Mouse (Mus musculus) kidney, postnatal 14 days (tissue): Measurements from ENCODE around the gene Fbxo11.
"Not testable (repeated sequence)": the region's sequence is repeated elsewhere in the genome, so short reads cannot be mapped to it uniquely, and the experiment has no call there.

Experiments used
- DNase-seq: peaks from one replicate; pipeline ENCODE4 v3.0.0; 2022; ENCODE audit warnings: mixed read lengths

The Fbxo11 gene

GRCm38 (mm10) chr17:87997808-87998207 lies 67.3 kb downstream of the Fbxo11 start:
- no peak for DNase-seq

DNA sequence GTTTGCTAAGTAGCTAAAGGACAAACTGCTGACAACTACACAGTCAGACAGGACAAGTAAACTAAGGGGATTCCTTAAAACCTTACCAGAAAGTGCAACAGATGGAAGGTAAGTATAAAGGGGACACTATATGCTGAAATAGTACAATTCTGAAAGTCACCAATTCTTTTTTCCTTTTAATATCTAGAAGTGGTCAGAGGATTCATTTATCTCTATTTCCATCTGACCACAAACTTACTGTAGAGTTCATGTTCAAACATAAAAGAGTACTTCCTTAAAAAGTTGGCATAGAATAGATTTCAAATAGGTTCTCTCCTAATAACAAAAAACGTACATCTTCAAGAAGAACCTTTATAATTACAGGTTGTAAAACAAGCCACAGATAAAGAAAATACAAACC lies 71.8 kb downstream of the Fbxo11 start:
- DNase-seq = no peak

GRCm38 (mm10) chr17:87992154-87992553 lies 72.9 kb downstream of the Fbxo11 start:
- DNase-seq = no peak

GRCm38 (mm10) chr17:87987507-87987906 lies 77.6 kb downstream of the Fbxo11 start:
- no peak for DNase-seq

GRCm38 (mm10) chr17:87985916-87986315 lies 79.2 kb downstream of the Fbxo11 start:
- DNase-seq = no peak

DNA sequence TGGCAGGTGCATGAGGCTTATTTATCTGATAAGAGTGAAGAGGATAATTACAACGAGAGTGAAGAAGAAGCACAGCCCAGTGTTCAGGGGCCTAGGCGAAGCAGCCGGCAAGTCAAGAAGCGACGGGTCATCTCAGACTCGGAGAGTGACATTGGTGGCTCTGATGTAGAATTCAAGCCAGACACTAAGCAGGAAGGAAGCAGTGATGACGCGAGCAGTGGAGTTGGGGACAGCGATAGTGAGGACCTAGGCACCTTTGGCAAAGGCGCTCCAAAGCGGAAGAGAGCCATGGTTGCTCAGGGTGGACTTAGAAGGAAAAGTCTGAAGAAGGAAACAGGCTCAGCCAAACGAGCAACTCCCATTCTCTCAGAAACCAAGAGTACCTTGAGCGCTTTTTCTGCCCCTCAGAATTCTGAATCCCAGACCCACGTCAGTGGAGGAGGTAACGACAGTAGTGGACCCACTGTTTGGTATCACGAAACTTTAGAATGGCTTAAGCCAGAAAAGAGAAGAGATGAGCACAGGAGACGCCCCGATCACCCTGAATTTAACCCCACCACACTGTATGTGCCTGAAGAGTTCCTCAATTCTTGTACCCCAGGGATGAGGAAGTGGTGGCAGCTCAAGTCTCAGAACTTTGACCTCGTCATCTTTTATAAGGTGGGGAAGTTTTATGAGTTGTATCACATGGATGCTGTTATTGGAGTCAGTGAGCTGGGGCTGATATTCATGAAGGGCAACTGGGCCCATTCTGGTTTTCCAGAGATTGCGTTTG lies 80.5 kb downstream of the Fbxo11 start:
- no peak for DNase-seq

GRCm38 (mm10) chr17:87983313-87983712 lies 81.8 kb downstream of the Fbxo11 start:
- no peak for DNase-seq

- no peak for DNase-seq
Measured at GRCm38 (mm10) chr17:87982112-87982511, 83.0 kb downstream of the Fbxo11 start.

DNA sequence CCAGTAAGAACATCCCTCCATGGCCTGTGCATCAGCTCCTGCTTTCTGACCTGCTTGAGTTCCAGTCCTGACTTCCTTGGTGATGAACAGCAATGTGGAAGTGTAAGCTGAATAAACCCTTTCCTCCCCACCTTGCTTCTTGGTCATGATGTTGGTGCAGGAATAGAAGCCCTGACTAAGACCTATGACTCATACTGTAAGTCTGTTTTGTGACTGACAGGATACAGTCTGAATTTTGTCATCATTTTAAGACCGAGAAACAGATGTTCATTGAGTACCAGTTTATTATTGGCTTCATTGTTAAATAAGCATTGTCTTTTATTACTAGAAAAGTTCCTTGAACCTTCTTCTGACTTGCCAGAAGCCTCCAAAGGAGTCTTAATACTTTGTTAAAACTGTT lies 85.4 kb downstream of the Fbxo11 start:
- not testable (repeated sequence) for DNase-seq

DNA sequence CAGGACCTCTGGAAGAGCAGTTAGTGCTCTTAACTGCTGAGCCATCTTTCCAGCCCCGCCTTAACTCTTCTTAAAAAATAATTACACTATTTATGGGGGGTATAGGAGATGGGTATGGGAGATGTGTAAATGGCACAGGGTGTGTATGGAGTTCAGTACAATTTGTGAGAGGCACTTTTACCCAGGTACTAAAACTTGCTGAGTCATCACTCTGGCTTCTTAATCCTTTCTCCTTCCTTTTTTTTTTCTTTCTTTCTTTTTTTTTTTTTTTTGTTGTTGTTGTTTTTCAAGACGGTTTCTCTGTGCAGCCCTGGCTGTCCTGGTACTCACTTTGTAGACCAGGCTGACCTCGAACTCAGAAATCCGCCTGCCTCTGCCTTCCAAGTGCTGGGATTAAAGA lies 88.2 kb downstream of the Fbxo11 start:
- not testable (repeated sequence) for DNase-seq

GRCm38 (mm10) chr17:87976154-87976806 lies 88.8 kb downstream of the Fbxo11 start:
- no peak for DNase-seq

DNA sequence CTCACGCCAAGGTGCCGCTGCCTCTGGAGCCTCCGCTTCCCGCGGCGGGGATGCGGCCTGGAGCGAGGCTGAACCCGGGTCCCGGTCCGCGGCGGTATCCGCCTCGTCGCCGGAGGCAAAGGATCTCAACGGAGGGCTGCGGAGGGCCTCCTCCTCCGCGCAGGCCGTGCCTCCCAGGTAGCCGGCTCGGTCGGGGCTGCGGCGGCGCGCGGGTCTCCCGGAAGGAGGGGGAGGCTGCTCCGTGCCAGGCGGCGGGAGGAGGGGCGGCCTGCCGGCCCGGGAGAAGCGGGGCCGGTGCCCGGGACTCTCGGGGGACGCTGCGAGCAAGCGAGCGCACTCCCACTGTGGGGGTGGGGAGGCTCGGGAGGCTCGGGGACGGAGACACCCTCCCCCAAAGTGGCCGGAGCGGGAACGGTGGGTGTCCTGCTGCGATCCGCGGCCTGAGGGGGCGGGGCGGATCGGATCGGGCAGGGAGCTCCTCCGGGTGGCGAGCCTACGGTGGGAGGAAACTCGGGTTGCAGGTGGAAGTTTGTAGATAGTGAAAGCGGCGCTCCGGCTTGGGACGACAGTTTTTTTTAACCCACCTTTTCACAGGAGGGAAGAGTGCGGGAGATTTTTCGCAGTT lies 89.8 kb downstream of the Fbxo11 start:
- peak; percentile 77 for DNase-seq

DNA sequence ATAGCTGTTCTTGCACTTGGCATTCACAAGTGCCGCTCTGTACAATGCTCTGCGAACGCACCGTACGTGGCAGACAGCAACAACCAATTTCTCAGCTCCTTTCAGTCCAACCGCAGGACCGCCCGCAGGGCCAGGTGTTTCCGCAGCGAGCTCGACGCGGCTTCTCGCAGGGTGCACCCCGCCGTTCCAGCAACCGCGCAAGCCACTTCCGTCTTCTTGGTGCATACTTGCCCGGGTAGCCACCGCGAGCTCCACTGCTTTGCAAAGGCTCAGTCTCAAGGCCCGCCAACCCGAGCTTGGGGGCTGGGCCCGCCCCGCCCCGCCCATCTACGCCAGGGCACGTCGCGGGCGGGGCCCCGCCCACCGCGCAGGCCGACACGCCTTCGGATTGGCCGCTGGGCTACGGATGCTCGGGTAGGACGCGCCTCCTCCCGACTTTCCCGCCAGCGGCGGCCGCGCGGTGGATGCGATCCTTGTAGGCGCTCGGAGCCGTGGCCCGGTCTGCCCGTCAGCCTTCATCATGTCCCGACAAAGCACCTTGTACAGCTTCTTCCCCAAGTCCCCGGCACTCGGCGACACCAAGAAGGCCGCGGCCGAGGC lies 90.4 kb downstream of the Fbxo11 start, which contains the start of gene Msh6:
TSS of gene Msh6 (plus strand) at position 434 of the 600 bp plus-strand sequence.
- peak; percentile 94 for DNase-seq

GRCm38 (mm10) chr17:87973261-87974167 lies 91.6 kb downstream of the Fbxo11 start:
- DNase-seq = no peak

DNA sequence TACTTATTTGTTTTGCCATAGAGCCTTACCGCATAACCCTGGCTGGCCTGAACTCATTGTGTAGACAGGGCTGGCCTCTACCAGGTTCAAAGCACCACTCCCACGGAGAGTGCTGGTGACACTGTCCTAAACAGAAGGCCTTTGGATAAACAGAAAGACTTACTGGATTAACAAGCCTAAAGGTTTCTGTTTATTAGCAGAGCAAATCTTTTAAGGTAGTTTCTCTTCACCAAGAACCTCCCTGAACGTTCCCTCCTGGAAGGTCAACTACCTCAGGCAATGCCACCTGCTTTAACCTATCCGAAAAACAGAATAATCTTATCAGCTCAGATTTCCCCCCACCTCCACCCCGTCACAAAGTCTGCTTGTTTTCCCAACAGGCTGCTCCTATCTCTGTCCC lies 92.2 kb downstream of the Fbxo11 start:
- DNase-seq = no peak

DNA sequence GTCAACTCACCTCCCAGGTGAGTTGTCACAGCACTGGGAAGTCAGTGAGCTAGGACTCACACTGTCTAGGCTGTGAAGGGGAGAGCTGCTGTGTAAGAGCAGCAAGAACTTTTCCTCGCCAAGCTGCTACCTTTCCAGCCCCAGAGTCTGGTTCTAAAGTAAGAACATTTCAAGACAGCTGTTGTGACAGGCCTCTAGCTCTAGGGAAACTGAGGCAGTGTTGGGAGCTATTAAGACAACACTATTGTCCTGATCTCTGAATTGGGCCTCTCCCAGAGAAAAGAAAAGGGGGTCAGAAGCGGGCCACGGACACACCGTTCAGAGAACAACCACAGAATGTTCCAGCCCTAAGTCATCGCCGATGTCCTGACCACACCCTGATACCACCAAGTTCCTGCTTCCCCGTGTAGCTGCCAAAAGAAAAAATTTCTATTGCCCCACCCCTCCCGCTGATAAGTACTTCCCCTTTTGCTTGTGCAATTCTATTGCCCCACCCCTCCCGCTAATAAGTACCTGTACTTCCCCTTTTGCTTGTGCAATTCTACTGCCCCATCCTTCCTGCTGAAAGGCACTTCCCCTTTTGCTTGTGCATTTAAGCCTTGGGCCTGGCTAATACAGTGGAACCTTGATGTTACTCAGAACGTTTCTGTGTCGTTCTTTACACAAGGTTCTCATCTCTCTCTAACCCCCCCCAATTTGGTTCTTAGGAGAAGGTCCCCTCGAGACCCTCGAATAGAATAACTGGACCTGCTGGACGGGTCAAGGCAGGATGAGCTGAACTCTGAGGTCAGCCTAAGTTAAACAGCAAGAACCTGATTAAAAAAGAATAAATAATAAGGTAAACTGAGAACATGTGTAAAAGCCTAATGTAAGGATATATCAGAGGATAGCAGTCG lies 93.1 kb downstream of the Fbxo11 start:
- not testable (repeated sequence) for DNase-seq

DNA sequence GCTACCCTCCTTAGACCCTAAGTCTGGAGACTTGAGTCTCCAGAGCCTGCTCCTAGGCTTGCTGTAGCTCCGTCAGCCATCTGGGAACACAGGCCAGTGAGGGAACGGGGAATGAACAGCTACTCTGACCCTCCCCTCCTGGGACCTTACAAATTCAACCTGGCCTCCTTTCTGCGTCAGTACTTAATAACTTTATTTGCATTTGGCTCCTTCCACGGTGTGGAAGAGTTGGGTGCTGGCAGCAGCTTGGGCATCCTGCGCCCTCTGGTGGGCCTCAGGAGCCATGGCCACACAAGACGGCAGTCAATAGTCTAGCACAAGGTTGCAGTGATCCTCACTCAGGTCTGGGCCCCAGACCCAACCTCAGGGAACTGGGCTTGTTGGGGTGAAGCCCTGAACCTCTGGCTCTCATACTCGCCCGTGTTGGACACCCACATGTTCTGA lies 96.6 kb downstream of the Fbxo11 start:
- DNase-seq = not testable (repeated sequence)

DNA sequence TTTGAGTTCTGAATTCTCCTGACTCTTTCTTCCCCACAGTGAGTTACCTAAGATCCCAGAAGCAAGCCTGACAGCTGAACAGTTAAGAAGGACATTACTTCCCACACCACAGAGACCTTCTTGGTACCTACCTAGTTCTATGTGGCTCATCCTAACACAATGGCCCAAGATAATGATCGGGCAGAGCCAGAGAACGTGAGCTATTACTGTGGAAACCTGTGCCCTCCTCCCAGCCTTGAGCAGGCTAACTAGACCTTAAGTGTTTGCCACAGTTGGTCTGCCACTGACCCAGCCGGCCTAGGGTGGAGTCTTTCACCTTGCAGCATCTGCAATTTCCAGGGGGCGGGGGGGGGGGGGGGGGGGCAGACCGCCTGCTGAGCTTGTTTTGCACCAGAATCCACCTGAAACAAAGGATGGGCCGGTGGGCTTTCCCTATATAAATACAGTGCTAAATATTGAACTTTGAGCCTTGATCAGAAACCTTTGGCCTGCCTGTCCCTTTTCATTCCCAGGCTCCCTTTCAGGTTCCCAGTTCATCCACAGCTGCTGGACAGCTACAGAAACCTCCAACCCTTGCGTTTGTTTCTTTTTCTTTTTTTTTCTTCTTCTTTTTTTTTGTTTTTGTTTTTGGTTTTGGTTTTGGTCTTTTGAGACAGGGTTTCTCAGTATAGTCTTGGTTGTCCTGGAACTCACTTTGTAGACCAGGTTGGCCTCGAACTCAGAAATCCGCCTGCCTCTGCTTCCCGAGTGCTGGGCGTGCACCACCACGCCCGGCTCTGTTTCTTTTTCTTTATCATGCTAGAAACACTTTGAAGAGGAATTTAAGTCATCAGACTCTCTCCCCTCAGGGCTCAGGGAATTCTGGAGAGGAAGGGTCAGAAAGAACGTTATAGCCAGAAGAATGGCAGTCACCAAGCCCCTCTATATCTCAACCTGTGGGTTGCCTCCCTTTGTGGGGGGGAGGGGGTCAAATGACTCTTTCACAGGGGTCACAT lies 101.7 kb downstream of the Fbxo11 start:
- DNase-seq = no peak

DNA sequence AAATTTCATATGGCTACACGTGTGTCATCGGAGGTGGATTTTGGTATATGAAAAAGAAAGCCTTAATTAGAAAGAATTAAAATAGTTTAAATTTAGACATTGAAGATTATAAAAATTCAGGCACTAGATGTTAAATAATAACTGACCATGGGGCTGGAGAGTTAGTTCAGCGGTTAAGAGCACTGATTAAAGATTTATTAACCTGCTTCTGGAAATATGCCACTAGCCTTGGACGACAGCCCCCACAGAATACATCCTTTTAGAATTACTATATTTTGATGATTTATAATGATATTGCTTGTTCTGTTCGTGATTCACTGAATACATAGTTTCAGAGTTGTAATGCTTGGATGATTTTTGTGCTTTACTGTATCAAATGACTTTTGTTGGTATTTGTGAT lies 105.2 kb downstream of the Fbxo11 start:
- DNase-seq = not testable (repeated sequence)

DNA sequence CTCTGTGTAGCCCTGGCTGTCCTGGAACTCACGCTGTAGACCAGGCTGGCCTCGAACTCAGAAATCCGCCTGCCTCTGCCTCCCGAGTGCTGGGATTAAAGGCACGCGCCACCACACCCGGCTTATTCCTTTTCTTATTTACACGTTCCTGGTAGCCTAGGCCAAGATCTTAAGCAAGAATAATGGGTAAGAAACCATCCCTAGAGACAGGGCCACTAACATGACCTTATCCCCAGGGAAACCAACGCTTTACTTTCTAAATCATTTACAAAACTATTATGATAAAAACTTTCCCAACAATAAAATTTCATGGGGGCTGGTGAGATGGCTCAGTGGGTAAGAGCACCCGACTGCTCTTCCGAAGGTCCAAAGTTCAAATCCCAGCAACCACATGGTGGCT lies 105.7 kb downstream of the Fbxo11 start:
- DNase-seq = not testable (repeated sequence)
